Mouse (Mus musculus) megakaryocyte, embryonic 14.5 days (primary cell): ENCODE measurements around the gene Ackr1. TPM values are rescaled to one million over a fixed set of nuclear protein-coding genes. Genes with fewer than 3 reads are reported as not detected.

Source experiments
- polyA plus RNA-seq: library from polyadenylated mRNA; stranded (reverse); fragments of >175 nt; gene quantifications from 2 replicates; pipeline ENCODE4 v1.2.3, GENCODE M21; 2012; ENCODE audit warnings: low replicate concordance; ENCODE audit not compliant: insufficient read depth

Gene Ackr1
- polyA plus RNA-seq, 1 experiment: 1.4 TPM

Other genes with a start within 250 kb of the Ackr1 start
- gene Olfr1408, start 196.4 kb downstream of the Ackr1 start, polyA plus RNA-seq: not detected in 2 replicates
- gene Olfr1406, start 143.1 kb downstream of the Ackr1 start, polyA plus RNA-seq: not detected in 2 replicates
- gene Olfr218, start 135.9 kb downstream of the Ackr1 start, polyA plus RNA-seq: not detected in 2 replicates
- gene Olfr1404, start 121.4 kb downstream of the Ackr1 start, polyA plus RNA-seq: not detected in 2 replicates
- gene Fcer1a, start 106.5 kb downstream of the Ackr1 start, polyA plus RNA-seq: not detected in 2 replicates
- gene Olfr418, start 67.7 kb downstream of the Ackr1 start, polyA plus RNA-seq: not detected in 2 replicates
- not detected in 2 replicates for gene Mptx2, start 56.0 kb downstream of the Ackr1 start, polyA plus RNA-seq
- 0.08 TPM in 1 of 2 replicates, not detected in the other for gene Aim2, start 17.1 kb upstream of the Ackr1 start, polyA plus RNA-seq
- gene Cadm3, start 33.9 kb upstream of the Ackr1 start, polyA plus RNA-seq: not detected in 2 replicates
- not detected in 2 replicates for gene Ifi206, start 157.3 kb upstream of the Ackr1 start, polyA plus RNA-seq
- gene Ifi214, start 202.2 kb upstream of the Ackr1 start, polyA plus RNA-seq: 0.34 TPM in 1 of 2 replicates, not detected in the other